Mouse (Mus musculus): ENCODE results near the gene Ddhd1. TPM values are rescaled to one million over a fixed set of nuclear protein-coding genes. Genes with fewer than 3 reads are reported as not detected.

The Ddhd1 gene
- total and polyA plus RNA-seq, 3 experiments, result 7.8 to 18.4 (median 12.7) TPM

GRCm38 (mm10) chr14:45615776-45616175, 42.2 kb downstream of the Ddhd1 start:
- no peak overlapping the region for H3K9ac ChIP-seq (ENCODE audit: insufficient read depth, low read depth)
- no peaks in the 10 kb centered on the region for H3K9me3 ChIP-seq (replicated peaks; ENCODE audit: low read length)
- H3K36me3 ChIP-seq (replicated peaks in 1 of 2; ENCODE audit: control insufficient read depth in 1 of 2, insufficient read depth in 1 of 2, low read length in 1 of 2), result peaks cover 20 to 79% of the 10 kb centered on the region in 2 experiments

GRCm38 (mm10) chr14:45614822-45615221, 43.1 kb downstream of the Ddhd1 start:
- Histone ChIP-seq H3K27me3 (replicated peaks) (no peaks in the 10 kb centered on the region), H3K79me2 (replicated peaks; ENCODE audit: control insufficient read depth, extremely low read depth, insufficient read depth, poor library complexity, severe bottlenecking) (no peaks in the 10 kb centered on the region), H3K4me3 (replicated peaks in 1 of 3; ENCODE audit: low read depth in 2 of 3, low read length in 2 of 3, poor library complexity in 1 of 3) (no peak overlapping the region), H3K27ac (ENCODE audit: insufficient read depth, low read depth) (no peak overlapping the region), H3K9ac (ENCODE audit: insufficient read depth, low read depth) (no peak overlapping the region), H3K4me1 (ENCODE audit: control insufficient read depth in 1 of 2, insufficient read depth in 2 of 2) (no peaks in the 10 kb centered on the region), H3K36me3 (replicated peaks in 1 of 2; ENCODE audit: control insufficient read depth in 1 of 2, insufficient read depth in 1 of 2, low read length in 1 of 2) (peaks cover 21 to 78% of the 10 kb centered on the region in 2 experiments), H3K4me2 (ENCODE audit: insufficient read depth, low read depth, poor library complexity, severe bottlenecking) (no peak overlapping the region), H3K9me3 (replicated peaks; ENCODE audit: low read length) (no peaks in the 10 kb centered on the region)
- no peak for DNase-seq (ENCODE audit: extremely low read depth)
- TF ChIP-seq EP300 (IDR thresholded peaks at IDR 0.05; ENCODE audit: low read length) (no peak), JUND (conservative IDR thresholded peaks at IDR 0.05; ENCODE audit: low read depth, low read length) (no peak), TCF12 (IDR thresholded peaks at IDR 0.05; ENCODE audit: low read depth, low read length) (no peak), MXI1 (IDR thresholded peaks at IDR 0.05; ENCODE audit: low read depth, low read length) (no peak), CHD2 (IDR thresholded peaks at IDR 0.05; ENCODE audit: low read length) (no peak), IRF4 (IDR thresholded peaks at IDR 0.05; ENCODE audit: low read depth, low read length) (no peak), RCOR1 (conservative IDR thresholded peaks at IDR 0.05; ENCODE audit: low read depth, low read length) (no peak), UBTF (IDR thresholded peaks at IDR 0.05; ENCODE audit: low read depth, low read length) (no peak), ELF1 (IDR thresholded peaks at IDR 0.05; ENCODE audit: low read depth, low read length) (no peak), MAX (IDR thresholded peaks at IDR 0.05; ENCODE audit: low read length) (no peak), E2F4 (IDR thresholded peaks at IDR 0.05; ENCODE audit: insufficient replicate concordance, low read depth, low read length) (no peak), MYC (IDR thresholded peaks at IDR 0.05; ENCODE audit: low read depth, low read length) (no peak), RAD21 (IDR thresholded peaks at IDR 0.05; ENCODE audit: low read depth, low read length) (no peak), POLR2A (IDR thresholded peaks at IDR 0.05; ENCODE audit: low read depth, low read length) (no peak)
- dilution Hi-C loops (cut with MboI; ENCODE audit: extremely low pct_ligation_motif_present, extremely low pct_unique_long_range_greater_than_20kb, low sequenced_read_pairs), result no loop called here
- in situ Hi-C loops (cut with MboI; ENCODE audit: low pct_ligation_motif_present, low pct_unique_long_range_greater_than_20kb, low sequenced_read_pairs), result no loop called here

More at GRCm38 (mm10) chr14:45615776-45616175, 42.2 kb downstream of the Ddhd1 start:
- no peak for DNase-seq (ENCODE audit: extremely low read depth)
- no peaks in the 10 kb centered on the region for H3K27me3 ChIP-seq (replicated peaks)
- no peaks in the 10 kb centered on the region for H3K79me2 ChIP-seq (replicated peaks; ENCODE audit: control insufficient read depth, extremely low read depth, insufficient read depth, poor library complexity, severe bottlenecking)
- in situ Hi-C loops (cut with MboI; ENCODE audit: low pct_ligation_motif_present, low pct_unique_long_range_greater_than_20kb, low sequenced_read_pairs) (no loop called here), dilution Hi-C loops (cut with MboI; ENCODE audit: extremely low pct_ligation_motif_present, extremely low pct_unique_long_range_greater_than_20kb, low sequenced_read_pairs) (no loop called here)
- no peak overlapping the region for H3K4me2 ChIP-seq (ENCODE audit: insufficient read depth, low read depth, poor library complexity, severe bottlenecking)
- no peak overlapping the region for H3K4me3 ChIP-seq (replicated peaks in 1 of 3; ENCODE audit: low read depth in 2 of 3, low read length in 2 of 3, poor library complexity in 1 of 3)
- no peak for TF ChIP-seq NELFE (IDR thresholded peaks at IDR 0.05; ENCODE audit: low read depth, low read length)
- TF ChIP-seq MXI1 (IDR thresholded peaks at IDR 0.05; ENCODE audit: low read depth, low read length), result no peak
- TF ChIP-seq IRF4 (IDR thresholded peaks at IDR 0.05; ENCODE audit: low read depth, low read length), result no peak
- no peak for TF ChIP-seq POLR2AphosphoS2 (IDR thresholded peaks at IDR 0.05; ENCODE audit: low read depth, low read length)
- no peak for TF ChIP-seq BHLHE40 (IDR thresholded peaks at IDR 0.05; ENCODE audit: low read depth, low read length)
- no peak for TF ChIP-seq ZC3H11A (IDR thresholded peaks at IDR 0.05; ENCODE audit: low read depth, low read length)
- H3K27ac ChIP-seq (ENCODE audit: insufficient read depth, low read depth), result no peak overlapping the region
- H3K4me1 ChIP-seq (ENCODE audit: control insufficient read depth in 1 of 2, insufficient read depth in 2 of 2), result no peaks in the 10 kb centered on the region

All from CH12.LX (cell line).